Mouse (Mus musculus): ENCODE results near the gene Myl7. TPM values are rescaled to one million over a fixed set of nuclear protein-coding genes. Genes with fewer than 3 reads are reported as not detected.
"Not testable (repeated sequence)": the region's sequence is repeated elsewhere in the genome, so short reads cannot be mapped to it uniquely, and the experiment has no call there.

Myl7 gene
- polyA plus RNA-seq (2016; fragmentation: Nextera tagmentation; extraction: Ambion mirVana) = 2.6 and 14.6 TPM in 2 replicates

- H3K27ac ChIP-seq = peak within 1 kb of the TSS; percentile 72
- H3K36me3 ChIP-seq = no peaks in the 10 kb centered on the region
- WGBS = 70% methylated on average over 5 of the region's 5 CpGs
- no peaks in the 10 kb centered on the region for H3K9me3 ChIP-seq
- peaks cover 76% of the 10 kb centered on the region for H3K4me1 ChIP-seq (replicated peaks)
- H3K27me3 ChIP-seq (ENCODE audit: insufficient read depth, poor library complexity, severe bottlenecking) = peaks cover 72% of the 10 kb centered on the region
- DNase-seq (ENCODE audit: low spot score) = no peak
- H3K4me3 ChIP-seq = peak within 1 kb of the TSS; percentile 31
Measured at GRCm38 (mm10) chr11:5898531-5898930, at the start of gene Myl7. Myl7 (minus strand) TSS chr11:5898782.

- H3K36me3 ChIP-seq = no peaks in the 10 kb centered on the region
- H3K4me3 ChIP-seq = no peak overlapping the region
- H3K9me3 ChIP-seq = no peaks in the 10 kb centered on the region
- peak overlapping the region; percentile 41; the same call in 1 of the 2 replicates for H3K27ac ChIP-seq
- DNase-seq (ENCODE audit: low spot score) = no peak
- H3K4me1 ChIP-seq (replicated peaks) = peaks cover 29% of the 10 kb centered on the region
- H3K27me3 ChIP-seq (ENCODE audit: insufficient read depth, poor library complexity, severe bottlenecking) = no peaks in the 10 kb centered on the region
- 70% methylated on average over 4 of the region's 4 CpGs for WGBS
Measured at GRCm38 (mm10) chr11:5947796-5948195, 49.2 kb upstream of the Myl7 start.

- H3K4me3 ChIP-seq = no peak overlapping the region
- no peak overlapping the region for H3K27ac ChIP-seq
- no peaks in the 10 kb centered on the region for H3K9me3 ChIP-seq
- DNase-seq (ENCODE audit: low spot score) = no peak
- WGBS = 90% methylated on average over 2 of the region's 2 CpGs
- peaks cover 30% of the 10 kb centered on the region for H3K4me1 ChIP-seq (replicated peaks)
- H3K36me3 ChIP-seq = no peaks in the 10 kb centered on the region
- H3K27me3 ChIP-seq (ENCODE audit: insufficient read depth, poor library complexity, severe bottlenecking) = no peaks in the 10 kb centered on the region
Measured at GRCm38 (mm10) chr11:5945096-5945495, 46.5 kb upstream of the Myl7 start.

GRCm38 (mm10) chr11:5942966-5943365 is 44.4 kb upstream of the Myl7 start:
- Histone ChIP-seq H3K9me3 (no peaks in the 10 kb centered on the region), H3K27me3 (ENCODE audit: insufficient read depth, poor library complexity, severe bottlenecking) (no peaks in the 10 kb centered on the region), H3K36me3 (no peaks in the 10 kb centered on the region), H3K4me1 (replicated peaks) (peaks cover 9% of the 10 kb centered on the region), H3K27ac (no peak overlapping the region), H3K4me3 (no peak overlapping the region)
- no peak for DNase-seq (ENCODE audit: low spot score)
- WGBS = 60% methylated on average over 6 of the region's 6 CpGs

GRCm38 (mm10) chr11:5934531-5934930 is 35.9 kb upstream of the Myl7 start:
- H3K27me3 ChIP-seq (ENCODE audit: insufficient read depth, poor library complexity, severe bottlenecking); H3K4me1 ChIP-seq (replicated peaks); H3K9me3 ChIP-seq; H3K36me3 ChIP-seq; H3K4me3 ChIP-seq; H3K27ac ChIP-seq; DNase-seq (ENCODE audit: low spot score): not testable (repeated sequence)
- 94% methylated on average over 11 of the region's 11 CpGs for WGBS

- H3K9me3 ChIP-seq; H3K4me1 ChIP-seq (replicated peaks); H3K27me3 ChIP-seq (ENCODE audit: insufficient read depth, poor library complexity, severe bottlenecking); H3K4me3 ChIP-seq; H3K36me3 ChIP-seq; H3K27ac ChIP-seq; DNase-seq (ENCODE audit: low spot score): not testable (repeated sequence)
- 84% methylated on average over 6 of the region's 6 CpGs for WGBS
Measured at GRCm38 (mm10) chr11:5931947-5932346, 33.4 kb upstream of the Myl7 start.

- H3K27me3 ChIP-seq (ENCODE audit: insufficient read depth, poor library complexity, severe bottlenecking) = no peaks in the 10 kb centered on the region
Measured at GRCm38 (mm10) chr11:5930578-5930977, 32.0 kb upstream of the Myl7 start.

GRCm38 (mm10) chr11:5926696-5927220 is 28.2 kb upstream of the Myl7 start:
- Histone ChIP-seq H3K4me3 (no peak overlapping the region), H3K9me3 (peaks cover 7% of the 10 kb centered on the region; the same call in 1 of the 2 replicates), H3K27me3 (ENCODE audit: insufficient read depth, poor library complexity, severe bottlenecking) (no peaks in the 10 kb centered on the region), H3K36me3 (no peaks in the 10 kb centered on the region), H3K4me1 (replicated peaks) (0 out of 2 replicates have a peak, but pooled peaks cover 4% of the 10 kb centered on the region), H3K27ac (no peak overlapping the region)
- DNase-seq (ENCODE audit: low spot score) = no peak
- WGBS = 88% methylated on average over 3 of the region's 3 CpGs

More at GRCm38 (mm10) chr11:5930578-5930977, 32.0 kb upstream of the Myl7 start:
- Histone ChIP-seq H3K4me3 (no peak overlapping the region), H3K27ac (no peak overlapping the region), H3K36me3 (no peaks in the 10 kb centered on the region), H3K9me3 (peaks cover 7% of the 10 kb centered on the region; the same call in 1 of the 2 replicates), H3K4me1 (replicated peaks) (0 out of 2 replicates have a peak, but pooled peaks cover 4% of the 10 kb centered on the region)
- WGBS = 59% methylated on average over 1 of the region's 1 CpGs
- no peak for DNase-seq (ENCODE audit: low spot score)

GRCm38 (mm10) chr11:5924699-5925098 is 26.1 kb upstream of the Myl7 start:
- Histone ChIP-seq H3K27me3 (ENCODE audit: insufficient read depth, poor library complexity, severe bottlenecking) (no peaks in the 10 kb centered on the region), H3K36me3 (no peaks in the 10 kb centered on the region), H3K27ac (no peak overlapping the region), H3K9me3 (peaks cover 7% of the 10 kb centered on the region; the same call in 1 of the 2 replicates), H3K4me3 (no peak overlapping the region), H3K4me1 (replicated peaks) (peaks cover 5% of the 10 kb centered on the region)
- 65% methylated on average over 8 of the region's 8 CpGs for WGBS
- DNase-seq (ENCODE audit: low spot score) = no peak

GRCm38 (mm10) chr11:5920323-5920960 is 21.9 kb upstream of the Myl7 start:
- no peaks in the 10 kb centered on the region for H3K9me3 ChIP-seq
- H3K36me3 ChIP-seq = no peaks in the 10 kb centered on the region
- no peak overlapping the region for H3K27ac ChIP-seq
- no peak overlapping the region for H3K4me3 ChIP-seq
- DNase-seq (ENCODE audit: low spot score) = no peak
- no peaks in the 10 kb centered on the region for H3K27me3 ChIP-seq (ENCODE audit: insufficient read depth, poor library complexity, severe bottlenecking)
- H3K4me1 ChIP-seq (replicated peaks) = peaks cover 5% of the 10 kb centered on the region
- 39% methylated on average over 17 of the region's 17 CpGs for WGBS

- WGBS = 93% methylated on average over 4 of the region's 4 CpGs
- Histone ChIP-seq H3K27ac (no peak overlapping the region), H3K4me3 (no peak overlapping the region), H3K4me1 (replicated peaks) (peaks cover 11% of the 10 kb centered on the region), H3K27me3 (ENCODE audit: insufficient read depth, poor library complexity, severe bottlenecking) (0 out of 2 replicates have a peak, but pooled peaks cover 4% of the 10 kb centered on the region), H3K9me3 (no peaks in the 10 kb centered on the region), H3K36me3 (no peaks in the 10 kb centered on the region)
- DNase-seq (ENCODE audit: low spot score) = no peak
Measured at GRCm38 (mm10) chr11:5919606-5920005, 21.0 kb upstream of the Myl7 start.

- H3K27me3 ChIP-seq (ENCODE audit: insufficient read depth, poor library complexity, severe bottlenecking) = 0 out of 2 replicates have a peak, but pooled peaks cover 6% of the 10 kb centered on the region
- no peak overlapping the region for H3K4me3 ChIP-seq
- DNase-seq (ENCODE audit: low spot score) = no peak
- peaks cover 14% of the 10 kb centered on the region for H3K4me1 ChIP-seq (replicated peaks)
- H3K27ac ChIP-seq = no peak overlapping the region
- H3K9me3 ChIP-seq = no peaks in the 10 kb centered on the region
- H3K36me3 ChIP-seq = no peaks in the 10 kb centered on the region
- WGBS = 78% methylated on average over 2 of the region's 2 CpGs
Measured at GRCm38 (mm10) chr11:5918111-5918510, 19.5 kb upstream of the Myl7 start.

GRCm38 (mm10) chr11:5916178-5916548 is 17.6 kb upstream of the Myl7 start:
- WGBS = 71% methylated on average over 8 of the region's 8 CpGs
- Histone ChIP-seq H3K9me3 (no peaks in the 10 kb centered on the region), H3K27me3 (ENCODE audit: insufficient read depth, poor library complexity, severe bottlenecking) (0 out of 2 replicates have a peak, but pooled peaks cover 6% of the 10 kb centered on the region), H3K36me3 (no peaks in the 10 kb centered on the region), H3K4me1 (replicated peaks) (peaks cover 17% of the 10 kb centered on the region), H3K27ac (no peak overlapping the region), H3K4me3 (no peak overlapping the region)
- no peak for DNase-seq (ENCODE audit: low spot score)
